Mouse (Mus musculus): ENCODE measurements around the gene Prokr1.

DNA sequence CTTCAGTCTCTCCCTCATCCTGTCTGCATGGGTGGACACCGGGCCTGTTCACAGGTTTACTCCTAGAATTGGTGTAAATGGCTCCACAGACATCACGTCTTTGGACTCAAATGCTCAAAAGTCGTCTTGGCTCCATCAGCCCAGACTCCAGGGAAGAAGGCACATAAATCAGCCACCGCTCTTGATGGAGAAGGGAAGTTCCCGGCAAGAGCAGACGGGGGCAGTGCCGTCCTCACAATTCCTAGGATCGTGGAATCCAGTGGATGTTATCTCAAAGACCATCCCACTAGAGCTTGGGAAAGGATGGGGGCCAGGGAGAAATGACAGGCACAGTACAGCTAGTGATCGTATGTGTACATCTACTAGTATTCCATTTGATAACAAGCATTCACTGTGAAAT, 12.3 kb downstream of the Prokr1 start:
- peak; percentile 43; the same call in 1 of the 2 replicates for TF ChIP-seq CTCF (IDR thresholded peaks at IDR 0.05; ENCODE audit: low read depth)
- TF ChIP-seq EP300 (IDR thresholded peaks at IDR 0.05; ENCODE audit: low read depth), result no peak

Data from heart, postnatal 0 days (tissue).